Mouse (Mus musculus) liver, postnatal 0 days (tissue): ENCODE data around the gene Twsg1. TPM values are rescaled to one million over a fixed set of nuclear protein-coding genes. Genes with fewer than 3 reads are reported as not detected.

Experiments used
- ATAC-seq: fragments of 200-750 bp; cut with Nextera tagmentation; 2 replicates; pipeline ENCODE4 v1.8.0; 2017; ENCODE audit warnings: mild to moderate bottlenecking, moderate library complexity
- DNase-seq: peaks from one replicate; pipeline ENCODE4 v3.0.0-alpha.2; 2016
- H3K27ac ChIP-seq: fragments of 300-500 bp; sonication (generic); 2 replicates; pipeline ENCODE4 v1.5.1; 2014; ENCODE audit warnings: antibody characterized with exemption, moderate library complexity, mild to moderate bottlenecking, low read depth
- H3K27me3 ChIP-seq: fragments of 300-500 bp; sonication (generic); 2 replicates; pipeline ENCODE4 v1.6.1; 2014; ENCODE audit warnings: low read length, control low read depth, mixed read lengths; ENCODE audit not compliant: insufficient read depth
- H3K36me3 ChIP-seq: fragments of 300-500 bp; sonication (generic); replicated peaks from 2 replicates; pipeline ENCODE4 v1.6.1; 2014; ENCODE audit warnings: mild to moderate bottlenecking, control low read depth, low read length, moderate library complexity, mixed read lengths; ENCODE audit not compliant: insufficient read depth
- H3K4me1 ChIP-seq: fragments of 300-500 bp; sonication (generic); 2 replicates; pipeline ENCODE4 v1.6.1; 2014; ENCODE audit warnings: antibody characterized with exemption, mild to moderate bottlenecking, control low read depth; ENCODE audit not compliant: insufficient read depth
- H3K4me2 ChIP-seq: fragments of 300-500 bp; sonication (generic); 2 replicates; pipeline ENCODE4 v1.6.1; 2014; ENCODE audit warnings: low read depth, mild to moderate bottlenecking, low read length, moderate library complexity, mixed read lengths
- H3K4me3 ChIP-seq: fragments of 300-500 bp; sonication (generic); 2 replicates; pipeline ENCODE4 v1.5.1; 2014; ENCODE audit warnings: low read depth, low read length
- H3K9ac ChIP-seq: fragments of 300-500 bp; sonication (generic); replicated peaks from 2 replicates; pipeline ENCODE4 v1.6.1; 2014; ENCODE audit warnings: mild to moderate bottlenecking, moderate library complexity
- H3K9me3 ChIP-seq: fragments of 300-500 bp; sonication (generic); 2 replicates; pipeline ENCODE4 v1.6.1; 2016; ENCODE audit warnings: mild to moderate bottlenecking, control low read depth, low read length, mixed read lengths
- CTCF ChIP-seq: sonication (generic); IDR thresholded peaks from 2 replicates; pipeline ENCODE4 v1.5.1; 2016; ENCODE audit warnings: antibody characterized with exemption, low read depth
- EP300 ChIP-seq: IDR thresholded peaks from 2 replicates; pipeline ENCODE4 v1.6.1; 2016; ENCODE audit warnings: antibody characterized with exemption, low read depth, mild to moderate bottlenecking
- WGBS: fragments of 180-500 bp; shearing (Covaris S2); extraction: QIAGEN DNeasy Blood & Tissue Kit; methylation state at CpG from one replicate; pipeline ENCODE4 v1.1.7; 2014; ENCODE audit not compliant: insufficient replicate concordance; 5-methylcytosine and 5-hydroxymethylcytosine counted together
- polyA plus RNA-seq: library from polyadenylated mRNA; unstranded; fragments of >200 nt; fragmentation: Nextera tagmentation; extraction: Ambion mirVana; gene quantifications from 2 replicates; pipeline ENCODE4 v1.2.1, GENCODE M21; 2015

The Twsg1 gene
- polyA plus RNA-seq, 1 experiment from 2014 or later = 19.4 TPM

GRCm38 (mm10) chr17:65959011-65959410 lies 8.0 kb upstream of the Twsg1 start:
- 65% methylated on average over 3 of the region's 3 CpGs for WGBS
- TF ChIP-seq EP300 = no peak
- TF ChIP-seq CTCF = no peak
- no peak overlapping the region for H3K4me2 ChIP-seq
- no peak overlapping the region for H3K9ac ChIP-seq
- H3K36me3 ChIP-seq = no peaks in the 10 kb centered on the region
- no peak overlapping the region for H3K27ac ChIP-seq
- ATAC-seq (no peak), DNase-seq (no peak)
- H3K27me3 ChIP-seq = no peaks in the 10 kb centered on the region
- peaks cover 3% of the 10 kb centered on the region; the same call in 1 of the 2 replicates for H3K4me1 ChIP-seq
- no peaks in the 10 kb centered on the region for H3K9me3 ChIP-seq
- no peak overlapping the region for H3K4me3 ChIP-seq

- Histone ChIP-seq H3K9ac (no peak overlapping the region), H3K4me1 (peaks cover 3% of the 10 kb centered on the region; the same call in 1 of the 2 replicates), H3K4me3 (no peak overlapping the region), H3K9me3 (no peaks in the 10 kb centered on the region), H3K36me3 (no peaks in the 10 kb centered on the region), H3K27ac (no peak overlapping the region), H3K27me3 (no peaks in the 10 kb centered on the region), H3K4me2 (no peak overlapping the region)
- whole genome bisulfite sequencing = 58% methylated on average over 1 of the region's 1 CpGs
- ATAC-seq (no peak), DNase-seq (no peak)
- TF ChIP-seq CTCF = no peak
- no peak for TF ChIP-seq EP300
These were observed 7.3 kb upstream of the Twsg1 start for GRCm38 (mm10) chr17:65958366-65958765.

- WGBS = 88% methylated on average over 8 of the region's 8 CpGs
These were observed 6.8 kb upstream of the Twsg1 start for GRCm38 (mm10) chr17:65957782-65958325.

GRCm38 (mm10) chr17:65956993-65957781 lies 6.2 kb upstream of the Twsg1 start:
- peaks cover 3% of the 10 kb centered on the region; the same call in 1 of the 2 replicates for H3K4me1 ChIP-seq
- ATAC-seq (no peak), DNase-seq (no peak)
- no peak overlapping the region for H3K4me3 ChIP-seq
- H3K4me2 ChIP-seq = no peak overlapping the region; the same call in 1 of the 2 replicates
- no peak overlapping the region for H3K27ac ChIP-seq
- TF ChIP-seq EP300 (no peak), CTCF (no peak)
- H3K36me3 ChIP-seq = no peaks in the 10 kb centered on the region
- H3K9ac ChIP-seq = no peak overlapping the region
- H3K27me3 ChIP-seq = no peaks in the 10 kb centered on the region
- no peaks in the 10 kb centered on the region for H3K9me3 ChIP-seq
- whole genome bisulfite sequencing = 64% methylated on average over 14 of the region's 14 CpGs

More at GRCm38 (mm10) chr17:65957782-65958325, 6.8 kb upstream of the Twsg1 start:
- Histone ChIP-seq H3K27me3 (no peaks in the 10 kb centered on the region), H3K4me1 (peaks cover 3% of the 10 kb centered on the region; the same call in 1 of the 2 replicates), H3K4me2 (no peak overlapping the region), H3K4me3 (no peak overlapping the region), H3K36me3 (no peaks in the 10 kb centered on the region), H3K9me3 (no peaks in the 10 kb centered on the region), H3K9ac (no peak overlapping the region), H3K27ac (no peak overlapping the region)
- TF ChIP-seq EP300 (no peak), CTCF (no peak)
- DNase-seq (no peak), ATAC-seq (no peak)

- no peak overlapping the region for H3K27ac ChIP-seq
- H3K4me2 ChIP-seq = no peak overlapping the region
- TF ChIP-seq EP300 = no peak
- TF ChIP-seq CTCF = no peak
- no peak for ATAC-seq
- no peaks in the 10 kb centered on the region for H3K36me3 ChIP-seq
- no peaks in the 10 kb centered on the region for H3K9me3 ChIP-seq
- WGBS = 79% methylated on average over 3 of the region's 3 CpGs
- no peak for DNase-seq
- H3K4me1 ChIP-seq = peaks cover 3% of the 10 kb centered on the region; the same call in 1 of the 2 replicates
- no peaks in the 10 kb centered on the region for H3K27me3 ChIP-seq
- H3K9ac ChIP-seq = no peak overlapping the region
- no peak overlapping the region for H3K4me3 ChIP-seq
These were observed 5.1 kb upstream of the Twsg1 start for GRCm38 (mm10) chr17:65956140-65956539.

GRCm38 (mm10) chr17:65953959-65954358 lies 2.9 kb upstream of the Twsg1 start:
- Histone ChIP-seq H3K27ac (no peak overlapping the region), H3K9ac (no peak overlapping the region), H3K4me3 (no peak overlapping the region), H3K36me3 (no peaks in the 10 kb centered on the region), H3K4me2 (no peak overlapping the region), H3K27me3 (no peaks in the 10 kb centered on the region), H3K4me1 (peaks cover 8% of the 10 kb centered on the region; the same call in 1 of the 2 replicates), H3K9me3 (no peaks in the 10 kb centered on the region)
- DNase-seq = no peak
- WGBS = 48% methylated on average over 4 of the region's 4 CpGs
- TF ChIP-seq CTCF (no peak), EP300 (no peak)
- ATAC-seq = no peak
